Mouse (Mus musculus) erythroblast, embryonic 14.5 days (primary cell): ENCODE measurements around the gene Fscn3. TPM values are rescaled to one million over a fixed set of nuclear protein-coding genes. Genes with fewer than 3 reads are reported as not detected.

Experiments used
- H3K27me3 ChIP-seq: 2 replicates; pipeline ENCODE4 v1.6.1; 2012; ENCODE audit warnings: inconsistent platforms; ENCODE audit not compliant: control insufficient read depth
- H3K36me3 ChIP-seq: 2 replicates; pipeline ENCODE4 v1.6.1; 2012; ENCODE audit warnings: mild to moderate bottlenecking, inconsistent platforms; ENCODE audit not compliant: control insufficient read depth
- H3K4me1 ChIP-seq: 2 replicates; pipeline ENCODE4 v1.6.1; 2012; ENCODE audit warnings: inconsistent platforms; ENCODE audit not compliant: control insufficient read depth
- H3K4me3 ChIP-seq: replicated peaks from 2 replicates; pipeline ENCODE3; 2012; ENCODE audit warnings: moderate library complexity, mild to moderate bottlenecking, inconsistent platforms
- H3K9me3 ChIP-seq: 2 replicates; pipeline ENCODE4 v1.6.1; 2012; ENCODE audit warnings: low read length, inconsistent platforms, mixed read lengths; ENCODE audit not compliant: control insufficient read depth
- GATA1 ChIP-seq: IDR thresholded peaks from 2 replicates; pipeline ENCODE4 v1.6.1; 2012; ENCODE audit warnings: low read length, inconsistent platforms, mixed read lengths
- TAL1 ChIP-seq: IDR thresholded peaks from 3 replicates; pipeline ENCODE4 v1.6.1; 2012; ENCODE audit warnings: low read length, inconsistent platforms, mixed read lengths
- polyA plus RNA-seq: library from polyadenylated mRNA; stranded (reverse); fragments of >175 nt; gene quantifications from 2 replicates; pipeline ENCODE4 v1.2.3, GENCODE M21; 2012

Gene Fscn3
- polyA plus RNA-seq, 1 experiment = not detected

GRCm38 (mm10) chr6:28471284-28472035, 43.9 kb downstream of the Fscn3 start:
- Histone ChIP-seq H3K9me3 (no peaks in the 10 kb centered on the region), H3K4me1 (no peaks in the 10 kb centered on the region), H3K27me3 (no peaks in the 10 kb centered on the region), H3K4me3 (no peak overlapping the region), H3K36me3 (no peaks in the 10 kb centered on the region)
- no peak for TF ChIP-seq GATA1
- TF ChIP-seq TAL1 = no peak

DNA sequence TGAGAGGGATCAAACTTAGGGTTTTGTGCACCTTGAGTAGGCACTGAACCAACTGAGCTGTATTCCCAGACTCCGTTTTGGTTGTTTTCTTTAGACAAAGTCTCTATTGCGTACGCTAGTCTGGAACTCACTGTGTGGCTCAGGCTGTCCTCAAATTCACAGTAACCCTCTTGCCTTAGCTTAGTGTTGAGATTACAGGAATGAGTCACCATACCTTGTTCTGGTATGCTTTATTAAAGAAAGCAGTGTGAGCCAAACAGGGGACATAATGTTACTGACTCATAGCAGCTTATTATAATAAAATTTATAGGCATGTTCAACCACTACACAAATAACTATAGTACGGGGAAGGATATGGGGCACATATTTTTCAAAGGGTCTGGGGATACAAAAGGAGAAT, 46.6 kb downstream of the Fscn3 start:
- no peaks in the 10 kb centered on the region for H3K27me3 ChIP-seq
- H3K36me3 ChIP-seq = no peaks in the 10 kb centered on the region
- TF ChIP-seq TAL1 (no peak), GATA1 (no peak)
- H3K4me3 ChIP-seq = no peak overlapping the region
- H3K4me1 ChIP-seq = peaks cover 10% of the 10 kb centered on the region
- H3K9me3 ChIP-seq = no peaks in the 10 kb centered on the region

- peaks cover 16% of the 10 kb centered on the region for H3K4me1 ChIP-seq
- H3K4me3 ChIP-seq = no peak within 1 kb of the TSS
- no peaks in the 10 kb centered on the region for H3K9me3 ChIP-seq
- no peak for TF ChIP-seq TAL1
- TF ChIP-seq GATA1 = no peak
- no peaks in the 10 kb centered on the region for H3K27me3 ChIP-seq
- no peaks in the 10 kb centered on the region for H3K36me3 ChIP-seq
Observed at GRCm38 (mm10) chr6:28474839-28475238, 47.2 kb downstream of the Fscn3 start, which contains the start of gene Snd1. Gene Snd1 (plus strand): TSS chr6:28475139.

- TF ChIP-seq GATA1 (no peak), TAL1 (no peak)
- Histone ChIP-seq H3K4me3 (peak overlapping the region; percentile 70), H3K4me1 (peaks cover 51% of the 10 kb centered on the region), H3K36me3 (peaks cover 10% of the 10 kb centered on the region), H3K27me3 (no peaks in the 10 kb centered on the region), H3K9me3 (no peaks in the 10 kb centered on the region)
Observed at GRCm38 (mm10) chr6:28479865-28480751, 52.5 kb downstream of the Fscn3 start.

DNA sequence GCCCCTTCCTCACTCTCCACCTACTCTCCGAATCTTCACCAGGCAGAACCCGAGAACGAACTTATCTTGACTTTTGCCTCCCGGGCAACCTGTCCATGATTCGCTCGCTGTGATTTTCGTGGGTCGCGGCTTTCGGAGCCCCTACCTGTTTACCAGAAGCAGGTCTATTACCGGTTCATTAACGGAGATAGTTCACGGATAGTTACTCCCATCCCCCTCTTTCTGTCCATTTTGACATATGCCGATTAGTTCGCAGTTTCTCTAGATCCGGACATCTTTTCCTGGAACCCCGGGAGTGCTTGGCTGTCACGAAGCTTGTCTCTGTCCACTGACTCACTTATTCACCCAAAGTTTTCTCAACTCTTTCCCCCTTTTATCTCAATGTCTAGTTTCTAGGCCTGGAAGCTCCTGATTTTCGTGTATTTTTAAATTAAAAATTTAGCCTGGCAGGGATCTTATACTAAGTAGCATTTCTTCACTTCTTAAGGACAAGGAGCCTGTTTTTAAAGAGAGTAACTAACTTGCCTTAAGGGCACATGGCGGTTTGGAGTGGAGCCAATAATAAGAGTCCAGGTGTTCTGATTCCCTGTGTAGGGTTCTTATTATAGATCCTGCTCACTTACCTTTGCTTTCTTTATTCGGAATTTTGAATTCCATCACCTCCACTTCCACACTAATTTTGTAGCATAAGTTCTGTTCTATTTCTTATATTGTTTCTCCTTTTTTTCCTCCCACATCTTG, 53.3 kb downstream of the Fscn3 start:
- peaks cover 58% of the 10 kb centered on the region for H3K4me1 ChIP-seq
- no peaks in the 10 kb centered on the region for H3K27me3 ChIP-seq

DNA sequence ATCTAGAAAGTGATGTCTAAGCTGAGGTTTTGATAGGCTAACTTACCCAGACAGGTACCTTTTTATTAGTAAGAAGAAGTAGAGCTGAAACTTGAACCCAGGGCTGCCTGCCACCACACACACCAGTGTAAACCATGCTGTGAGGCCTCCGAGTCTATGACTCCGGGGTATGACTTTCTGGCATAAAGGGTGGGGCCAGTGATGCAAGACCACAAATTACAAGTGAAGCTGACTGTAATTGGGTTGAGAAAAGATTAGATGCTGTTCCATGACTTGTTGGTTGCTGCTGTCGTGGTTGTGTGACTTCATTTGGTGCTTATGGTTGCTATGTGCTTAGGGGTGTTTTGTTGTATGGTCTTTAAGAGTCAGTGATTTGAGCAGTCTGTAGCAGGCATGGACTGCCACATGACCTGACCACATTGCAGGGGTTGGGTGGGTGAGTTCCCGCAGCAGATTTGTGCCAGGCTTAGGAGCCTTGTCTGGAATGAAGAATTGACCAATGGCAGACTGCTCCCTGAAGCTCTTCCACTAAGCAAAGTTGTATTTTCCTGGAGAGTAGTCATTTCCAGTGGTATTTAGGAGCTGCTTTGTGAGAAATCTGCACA, 55.2 kb downstream of the Fscn3 start:
- Histone ChIP-seq H3K4me3 (no peak overlapping the region), H3K27me3 (no peaks in the 10 kb centered on the region), H3K36me3 (peaks cover 25% of the 10 kb centered on the region), H3K4me1 (peaks cover 56% of the 10 kb centered on the region), H3K9me3 (no peaks in the 10 kb centered on the region)
- no peak for TF ChIP-seq GATA1
- TF ChIP-seq TAL1 = no peak

More for the DNA sequence above, 53.3 kb downstream of the Fscn3 start:
- Histone ChIP-seq H3K36me3 (peaks cover 18% of the 10 kb centered on the region), H3K9me3 (no peaks in the 10 kb centered on the region), H3K4me3 (peak overlapping the region; percentile 70)
- TF ChIP-seq GATA1 (no peak), TAL1 (no peak)

GRCm38 (mm10) chr6:28486008-28486407, 58.4 kb downstream of the Fscn3 start:
- Histone ChIP-seq H3K27me3 (no peaks in the 10 kb centered on the region), H3K4me3 (no peak overlapping the region), H3K9me3 (no peaks in the 10 kb centered on the region), H3K4me1 (peaks cover 39% of the 10 kb centered on the region), H3K36me3 (peaks cover 50% of the 10 kb centered on the region)
- TF ChIP-seq TAL1 (no peak), GATA1 (no peak)

- TF ChIP-seq TAL1 = no peak
- TF ChIP-seq GATA1 = no peak
- Histone ChIP-seq H3K4me3 (no peak overlapping the region), H3K27me3 (no peaks in the 10 kb centered on the region), H3K9me3 (no peaks in the 10 kb centered on the region), H3K4me1 (peaks cover 34% of the 10 kb centered on the region), H3K36me3 (peaks cover 54% of the 10 kb centered on the region)
Observed at GRCm38 (mm10) chr6:28486471-28486870, 58.9 kb downstream of the Fscn3 start.
